Mouse (Mus musculus): Measurements from ENCODE around the gene Clec5a.

DNA sequence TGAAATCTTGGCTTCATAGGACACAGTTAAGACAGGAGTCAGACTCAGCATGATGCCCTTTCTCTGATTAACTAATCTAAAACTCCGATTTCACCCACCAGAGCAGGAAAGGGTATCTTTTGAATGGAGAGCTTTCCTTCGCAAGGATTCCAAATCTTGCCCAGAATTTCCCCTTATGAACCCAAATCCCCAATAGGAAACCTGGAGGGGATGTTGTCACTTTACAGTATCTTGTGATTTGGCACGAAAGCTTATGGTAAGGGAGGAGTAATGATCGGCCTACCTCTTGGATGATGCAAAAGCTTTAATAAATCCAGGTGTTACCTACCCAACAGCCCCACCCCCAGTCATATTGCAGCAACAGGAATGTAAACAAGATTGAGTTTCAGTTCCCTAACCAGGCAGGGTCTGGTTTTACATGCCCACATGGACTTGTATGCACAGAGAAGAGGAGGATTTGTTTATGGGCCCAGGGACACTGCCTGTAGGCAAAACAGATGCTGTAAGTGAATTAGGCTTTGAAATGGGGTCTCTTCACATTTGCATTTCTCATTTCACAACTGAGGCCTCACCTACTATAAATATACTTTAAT, 27.7 kb upstream of the Clec5a start, which contains the start of gene Tas2r138:
- TF ChIP-seq CTCF (IDR thresholded peaks at IDR 0.05; ENCODE audit: low read depth) = no peak
- TF ChIP-seq EP300 (IDR thresholded peaks at IDR 0.05; ENCODE audit: low read depth) = no peak

Measured in liver, embryonic 14.5 days (tissue).